Mouse (Mus musculus): ENCODE data around the gene Ryr2. TPM values are rescaled to one million over a fixed set of nuclear protein-coding genes. Genes with fewer than 3 reads are reported as not detected.
"Not testable (repeated sequence)": the region's sequence is repeated elsewhere in the genome, so short reads cannot be mapped to it uniquely, and the experiment has no call there.

Gene Ryr2
- polyA plus RNA-seq, 1 experiment: 68.6 TPM

DNA sequence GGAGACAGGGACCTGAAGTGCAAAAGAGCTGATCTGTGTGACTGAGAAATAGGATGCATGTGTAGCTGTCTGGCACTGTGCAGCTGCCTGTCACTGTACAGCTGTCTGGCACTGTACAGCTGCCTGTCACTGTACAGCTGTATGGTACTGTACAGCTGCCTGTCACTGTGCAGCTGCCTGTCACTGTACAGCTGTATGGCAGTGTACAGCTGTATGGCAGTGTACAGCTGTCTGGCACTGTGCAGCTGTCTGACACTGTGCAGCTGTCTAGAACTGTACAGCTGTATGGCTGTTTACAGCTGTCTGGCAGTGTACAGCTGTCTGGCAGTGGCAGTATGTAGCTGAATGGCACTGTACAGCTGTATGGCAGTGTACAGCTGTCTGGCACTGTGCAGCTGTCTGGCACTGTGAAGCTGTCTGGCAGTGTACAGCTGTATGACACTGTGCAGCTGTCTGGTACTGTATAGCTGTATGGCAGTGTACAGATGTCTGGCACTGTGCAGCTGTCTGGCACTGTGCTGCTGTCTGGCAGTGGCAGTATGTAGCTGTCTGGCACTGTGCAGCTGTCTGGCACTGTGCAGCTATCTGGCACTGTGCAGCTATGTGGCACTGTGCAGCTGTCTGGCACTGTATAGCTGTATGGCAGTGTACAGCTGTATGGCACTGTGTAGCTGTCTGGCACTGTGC, 147.1 kb downstream of the Ryr2 start:
- DNase-seq (ENCODE audit: extremely low spot score in 1 of 2, low spot score in 1 of 2): no peak

DNA sequence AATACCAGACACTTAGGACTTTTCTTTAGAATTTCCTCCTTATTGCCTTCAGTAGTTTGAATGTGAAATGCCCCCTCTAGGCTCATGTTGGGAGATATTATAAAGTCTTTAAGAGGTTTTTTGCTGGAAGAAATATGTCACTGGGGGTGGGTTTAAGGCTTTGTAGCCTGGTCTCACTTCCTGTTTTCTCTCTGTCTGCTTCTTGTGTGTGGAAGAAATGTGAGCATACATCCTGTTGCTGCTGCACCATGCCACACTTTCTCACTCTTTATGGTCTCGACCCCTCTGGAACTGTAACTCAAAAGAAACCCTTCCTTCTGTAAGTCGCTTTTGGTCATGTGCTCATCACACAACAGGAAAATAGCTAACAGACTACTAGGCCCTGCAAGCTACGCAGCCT, 147.9 kb downstream of the Ryr2 start:
- no peak for DNase-seq (ENCODE audit: extremely low spot score in 1 of 2, low spot score in 1 of 2)

- no peak for DNase-seq (ENCODE audit: extremely low spot score in 1 of 2, low spot score in 1 of 2)
Measured at GRCm38 (mm10) chr13:11958271-11958670, 148.5 kb downstream of the Ryr2 start.

- no peak for DNase-seq (ENCODE audit: extremely low spot score in 1 of 2, low spot score in 1 of 2)
Measured at GRCm38 (mm10) chr13:11951951-11952350, 154.8 kb downstream of the Ryr2 start.

GRCm38 (mm10) chr13:11945740-11946139, 161.0 kb downstream of the Ryr2 start:
- DNase-seq (ENCODE audit: extremely low spot score in 1 of 2, low spot score in 1 of 2): no peak

DNA sequence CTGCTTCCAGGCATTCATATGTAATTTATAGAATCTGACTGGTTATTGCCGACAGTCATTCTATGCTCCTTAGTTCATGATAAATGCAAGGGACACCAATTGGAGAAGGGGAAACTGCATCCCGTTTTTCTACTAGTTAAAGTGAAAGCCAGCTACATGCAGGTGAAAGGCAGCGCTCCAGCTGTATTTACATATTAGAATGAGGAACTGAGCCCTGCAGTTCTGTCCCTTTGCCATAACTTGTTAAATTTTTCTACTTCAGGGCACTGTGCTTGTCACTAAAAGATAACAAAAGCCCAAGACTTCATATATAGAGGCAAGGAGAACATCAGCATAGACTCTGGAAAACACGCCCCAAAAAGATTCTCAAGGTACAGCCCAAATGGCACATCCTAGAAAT, 165.0 kb downstream of the Ryr2 start:
- no peak for DNase-seq (ENCODE audit: extremely low spot score in 1 of 2, low spot score in 1 of 2)

DNA sequence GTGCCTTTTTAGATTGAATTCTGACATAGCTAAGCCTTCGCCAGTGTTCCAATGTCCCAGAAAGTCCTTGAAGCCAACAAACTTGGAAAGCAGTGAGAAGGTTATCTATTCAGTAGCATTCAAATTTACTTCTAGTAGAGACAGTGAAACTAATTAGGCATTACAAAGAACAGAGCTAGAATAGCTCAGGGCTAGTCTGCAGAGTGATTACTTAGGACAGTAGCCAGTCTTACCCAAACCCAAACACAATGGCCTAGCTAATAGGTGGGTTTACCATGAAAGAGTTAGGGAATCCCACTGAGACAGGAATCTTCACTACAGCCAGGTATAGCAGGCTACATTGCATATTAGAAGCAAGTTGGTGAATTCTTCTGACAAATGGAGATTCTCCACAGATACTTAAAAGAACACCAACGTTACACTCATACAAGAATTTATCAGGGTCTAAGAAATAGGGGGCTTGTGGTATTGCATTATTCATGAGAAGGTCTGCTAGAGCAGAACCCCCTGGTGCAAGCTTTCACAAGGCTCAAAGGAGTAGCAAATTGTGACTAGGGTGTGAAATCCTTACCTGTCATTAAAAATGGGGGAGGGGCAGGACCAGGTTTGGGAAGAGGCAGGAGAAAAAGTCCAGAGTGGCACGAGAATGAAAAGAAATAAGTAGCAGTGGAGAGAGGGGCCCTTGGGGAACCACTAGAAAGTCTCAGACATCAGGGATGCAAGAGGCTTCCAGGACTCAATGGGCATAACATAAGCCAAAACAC, 172.3 kb downstream of the Ryr2 start:
- DNase-seq (ENCODE audit: extremely low spot score in 1 of 2, low spot score in 1 of 2): not testable (repeated sequence)

GRCm38 (mm10) chr13:11933334-11933733, 173.4 kb downstream of the Ryr2 start:
- no peak for DNase-seq (ENCODE audit: extremely low spot score in 1 of 2, low spot score in 1 of 2)

DNA sequence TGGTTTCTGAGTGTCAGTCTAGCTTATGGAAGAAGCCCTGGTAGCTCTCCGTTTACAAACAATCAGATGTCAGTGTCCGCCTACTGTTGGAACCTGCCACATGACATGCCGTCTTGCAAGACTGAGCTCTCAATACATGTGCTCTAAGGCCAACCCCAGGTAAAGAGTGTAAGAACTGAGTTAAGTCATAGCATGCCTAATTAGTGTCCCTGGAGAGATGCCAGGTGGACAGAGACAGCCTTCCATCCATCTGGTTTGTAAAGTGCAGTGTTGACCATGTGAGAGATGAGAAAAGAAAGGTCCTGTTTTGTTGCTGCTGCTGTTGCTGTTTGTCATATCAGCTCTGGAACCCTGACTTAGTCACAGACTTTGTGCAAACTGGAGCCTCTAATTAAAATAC, 178.0 kb downstream of the Ryr2 start:
- DNase-seq (ENCODE audit: extremely low spot score in 1 of 2, low spot score in 1 of 2): no peak

- no peak for DNase-seq (ENCODE audit: extremely low spot score in 1 of 2, low spot score in 1 of 2)
Measured at GRCm38 (mm10) chr13:11927727-11928126, 179.0 kb downstream of the Ryr2 start.

DNA sequence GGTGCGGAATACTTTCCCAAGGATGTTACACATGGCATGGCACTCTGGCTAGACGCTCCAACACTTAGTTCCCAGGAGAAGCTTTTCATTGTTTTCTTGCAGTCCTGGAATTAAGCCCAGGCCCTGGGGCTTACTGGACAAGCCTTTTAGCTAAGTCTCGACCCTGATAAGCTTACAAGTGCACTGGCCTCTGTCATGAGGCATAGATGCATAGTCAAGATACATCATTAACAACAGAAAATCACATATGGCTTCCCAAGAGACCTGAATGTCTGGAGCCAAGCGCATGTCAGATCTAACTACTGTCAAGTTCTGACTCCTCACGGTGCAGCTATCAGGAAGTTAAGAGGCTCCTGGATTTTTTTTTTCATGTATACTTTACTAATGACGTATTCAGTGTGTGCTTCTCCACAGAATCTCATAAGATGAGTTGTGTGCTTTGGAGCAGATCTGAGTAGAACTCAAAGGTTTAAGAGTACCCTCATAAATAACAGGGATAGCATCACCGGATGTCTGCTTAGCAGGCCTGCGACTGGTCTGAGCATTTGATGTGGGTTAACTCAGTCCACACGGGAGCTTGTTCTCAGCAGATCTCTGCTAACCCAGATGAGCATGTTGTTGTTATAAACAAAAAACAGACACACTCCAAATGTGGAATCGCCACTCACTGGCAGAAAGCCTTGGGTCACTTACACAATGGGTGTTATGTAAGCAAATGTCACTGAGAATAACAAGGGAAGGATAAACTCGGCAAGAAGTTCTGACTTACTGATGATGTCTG, 179.8 kb downstream of the Ryr2 start:
- no peak for DNase-seq (ENCODE audit: extremely low spot score in 1 of 2, low spot score in 1 of 2)

GRCm38 (mm10) chr13:11926215-11926614, 180.5 kb downstream of the Ryr2 start:
- DNase-seq (ENCODE audit: extremely low spot score in 1 of 2, low spot score in 1 of 2): no peak

- no peak for DNase-seq (ENCODE audit: extremely low spot score in 1 of 2, low spot score in 1 of 2)
Measured at GRCm38 (mm10) chr13:11924732-11925131, 182.0 kb downstream of the Ryr2 start.

GRCm38 (mm10) chr13:11920495-11920894, 186.2 kb downstream of the Ryr2 start:
- no peak for DNase-seq (ENCODE audit: extremely low spot score in 1 of 2, low spot score in 1 of 2)

GRCm38 (mm10) chr13:11919448-11919847, 187.3 kb downstream of the Ryr2 start:
- DNase-seq (ENCODE audit: extremely low spot score in 1 of 2, low spot score in 1 of 2): no peak

DNA sequence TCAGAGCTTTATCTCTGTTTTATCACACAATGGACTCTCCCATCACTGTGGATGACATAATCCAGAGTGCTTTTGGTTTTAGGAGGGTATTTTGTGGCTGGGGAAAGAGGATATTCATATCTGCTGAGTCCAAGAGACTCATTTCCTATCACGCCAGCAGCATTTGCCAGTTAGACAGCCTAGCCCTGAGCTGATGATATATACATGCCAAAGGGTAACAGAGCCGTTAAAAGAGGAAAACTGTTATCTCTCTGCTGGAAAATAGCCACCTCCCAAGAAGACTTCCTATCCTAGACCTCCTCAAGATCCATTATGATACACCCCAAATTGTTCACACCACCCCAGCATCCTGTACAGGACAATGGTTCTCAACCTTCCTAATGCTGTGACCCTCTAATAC, 191.1 kb downstream of the Ryr2 start:
- no peak for DNase-seq (ENCODE audit: extremely low spot score in 1 of 2, low spot score in 1 of 2)

- DNase-seq (ENCODE audit: extremely low spot score in 1 of 2, low spot score in 1 of 2): peak in 1 of 2 experiments; percentile 52
Measured at GRCm38 (mm10) chr13:11914682-11915081, 192.1 kb downstream of the Ryr2 start.

DNA sequence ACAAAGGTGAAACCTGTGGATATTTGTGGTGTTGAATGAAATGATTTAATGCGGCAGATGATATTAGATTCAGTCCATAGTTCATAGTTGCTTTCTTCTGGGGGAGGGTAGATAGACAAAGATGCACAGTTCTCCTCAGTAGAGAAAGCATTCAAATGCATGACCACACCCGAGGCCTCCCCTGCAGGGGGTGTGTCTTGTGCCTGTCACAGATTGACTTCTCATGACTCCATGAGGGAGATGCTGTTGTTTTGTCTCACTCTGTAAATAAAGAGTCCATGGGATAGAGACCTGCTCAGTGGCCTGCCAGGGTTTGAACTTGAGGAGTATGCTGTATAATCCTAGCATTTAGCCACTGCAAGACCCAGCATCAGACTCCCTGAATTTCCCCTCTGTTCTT, 194.5 kb downstream of the Ryr2 start:
- DNase-seq (ENCODE audit: extremely low spot score in 1 of 2, low spot score in 1 of 2): no peak

GRCm38 (mm10) chr13:11908123-11908522, 198.6 kb downstream of the Ryr2 start:
- no peak for DNase-seq (ENCODE audit: extremely low spot score in 1 of 2, low spot score in 1 of 2)

- DNase-seq (ENCODE audit: extremely low spot score in 1 of 2, low spot score in 1 of 2): no peak
Measured at GRCm38 (mm10) chr13:11905126-11905525, 201.6 kb downstream of the Ryr2 start.

GRCm38 (mm10) chr13:11903272-11903671, 203.5 kb downstream of the Ryr2 start:
- DNase-seq (ENCODE audit: extremely low spot score in 1 of 2, low spot score in 1 of 2): no peak

All from frontal cortex, adult 2 months (tissue).